Mouse (Mus musculus): Measurements from ENCODE around the gene Ocln.

DNA sequence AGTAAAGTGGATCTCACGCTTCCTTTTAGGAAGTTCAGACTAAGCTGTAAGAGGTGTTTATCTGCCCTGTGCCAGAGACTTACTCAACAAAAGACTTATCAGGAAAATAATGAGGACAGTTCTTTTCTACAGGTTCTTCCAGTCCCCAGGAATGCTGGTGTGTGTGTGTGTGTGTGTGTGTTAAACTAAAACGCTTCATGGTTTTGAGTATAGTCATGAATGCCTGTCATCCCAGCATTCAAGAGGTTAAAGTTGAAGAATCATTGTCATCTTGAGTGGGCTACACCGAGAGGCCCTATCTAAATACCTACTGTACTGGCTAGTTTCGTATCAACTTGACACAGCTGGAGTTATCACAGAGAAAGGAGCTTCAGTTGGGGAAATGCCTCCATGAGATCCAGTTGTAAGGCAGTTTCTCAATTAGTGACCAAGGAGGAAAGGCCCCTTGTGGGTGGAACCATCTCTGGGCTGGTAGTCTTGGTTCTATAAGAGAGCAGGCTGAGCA is 40.6 kb downstream of the Ocln start:
- no peak for TF ChIP-seq POLR2A (IDR thresholded peaks at IDR 0.05; ENCODE audit: control insufficient read depth, extremely low read depth, insufficient read depth, low read length, poor library complexity)
- TF ChIP-seq CTCF (IDR thresholded peaks at IDR 0.05; ENCODE audit: borderline replicate concordance, control insufficient read depth, extremely low read depth, insufficient read depth, low read length, poor library complexity) = no peak

All from thymus, adult 2 months (tissue).